Mouse (Mus musculus): ENCODE results near the gene Elmo1. TPM values are rescaled to one million over a fixed set of nuclear protein-coding genes. Genes with fewer than 3 reads are reported as not detected.

Gene Elmo1
- total RNA-seq (2012; rRNA removed) (5.2 and 6.1 TPM in 2 replicates), polyA plus RNA-seq (2012; ENCODE audit: insufficient read depth in 1 of 2, insufficient read length in 2 of 2, low read depth in 1 of 2, low replicate concordance in 2 of 2, missing spikeins in 1 of 2) (1 to 10 TPM in 1 of 2 experiments, not detected in 1; 7.6 TPM)

- Histone ChIP-seq H3K27me3 (ENCODE audit: control insufficient read depth in 1 of 2, insufficient read depth in 2 of 2, low read length in 2 of 2) (no peaks in the 10 kb centered on the region), H3K79me2 (ENCODE audit: control insufficient read depth, insufficient read depth, low read length, poor library complexity) (no peaks in the 10 kb centered on the region), H3K4me1 (ENCODE audit: control insufficient read depth in 1 of 2, insufficient read depth in 2 of 2, low read length in 2 of 2) (no peaks in the 10 kb centered on the region), H3K9me3 (replicated peaks; ENCODE audit: insufficient read depth, low read length) (no peaks in the 10 kb centered on the region), H3K27ac (ENCODE audit: control insufficient read depth, low read depth, low read length) (no peak within 1 kb of the TSS), H3K9ac (ENCODE audit: control insufficient read depth, low read depth, low read length, poor library complexity, severe bottlenecking) (no peak within 1 kb of the TSS), H3K36me3 (ENCODE audit: control insufficient read depth in 1 of 2, insufficient read depth in 2 of 2, low read length in 2 of 2) (no peaks in the 10 kb centered on the region), H3K4me3 (ENCODE audit: control insufficient read depth in 1 of 2, insufficient read depth in 1 of 2, low read depth in 2 of 2, low read length in 2 of 2) (no peak within 1 kb of the TSS)
- TF ChIP-seq RCOR1 (IDR thresholded peaks at IDR 0.05; ENCODE audit: low read depth, low read length), result no peak
- no peak for TF ChIP-seq NRF1 (IDR thresholded peaks at IDR 0.05; ENCODE audit: insufficient read depth, low read depth, low read length, poor library complexity, severe bottlenecking)
- no peak for TF ChIP-seq USF1 (IDR thresholded peaks at IDR 0.05; ENCODE audit: low read depth, low read length)
- no peak for TF ChIP-seq MEF2A (IDR thresholded peaks at IDR 0.05; ENCODE audit: extremely low read depth, insufficient replicate concordance, low read depth, low read length, poor library complexity, severe bottlenecking)
- TF ChIP-seq ELF1 (IDR thresholded peaks at IDR 0.05; ENCODE audit: low read depth, low read length), result no peak
- TF ChIP-seq MAX (IDR thresholded peaks at IDR 0.05; ENCODE audit: low read length), result no peak
- no peak for TF ChIP-seq USF2 (IDR thresholded peaks at IDR 0.05; ENCODE audit: borderline replicate concordance in 1 of 2, insufficient read depth in 1 of 2, low read depth in 1 of 2, low read length in 2 of 2)
- TF ChIP-seq HCFC1 (IDR thresholded peaks at IDR 0.05; ENCODE audit: low read depth, low read length), result no peak
- no peak for TF ChIP-seq TCF12 (IDR thresholded peaks at IDR 0.05; ENCODE audit: low read depth, low read length)
- no peak for TF ChIP-seq RAD21 (IDR thresholded peaks at IDR 0.05; ENCODE audit: low read depth, low read length)
- TF ChIP-seq ZKSCAN1 (IDR thresholded peaks at IDR 0.05; ENCODE audit: low read depth, low read length), result no peak
- TF ChIP-seq UBTF (IDR thresholded peaks at IDR 0.05; ENCODE audit: borderline replicate concordance, insufficient read depth, low read depth, low read length), result no peak
- no peak for TF ChIP-seq MYB (IDR thresholded peaks at IDR 0.05; ENCODE audit: low read depth, low read length)
- TF ChIP-seq NELFE (IDR thresholded peaks at IDR 0.05; ENCODE audit: low read depth, low read length), result no peak
- no peak for TF ChIP-seq POLR2A (IDR thresholded peaks at IDR 0.05; ENCODE audit: control insufficient read depth in 1 of 2, insufficient read depth in 1 of 2, low read depth in 1 of 2, low read length in 2 of 2, poor library complexity in 1 of 2)
- no peak for TF ChIP-seq EP300 (IDR thresholded peaks at IDR 0.05; ENCODE audit: low read depth in 1 of 2, low read length in 2 of 2)
- no peak for DNase-seq (ENCODE audit: low read depth, low spot score)
Observed at GRCm38 (mm10) chr13:20090133-20090710, at the start of gene Elmo1. Elmo1 (plus strand) TSS chr13:20090596.

DNA sequence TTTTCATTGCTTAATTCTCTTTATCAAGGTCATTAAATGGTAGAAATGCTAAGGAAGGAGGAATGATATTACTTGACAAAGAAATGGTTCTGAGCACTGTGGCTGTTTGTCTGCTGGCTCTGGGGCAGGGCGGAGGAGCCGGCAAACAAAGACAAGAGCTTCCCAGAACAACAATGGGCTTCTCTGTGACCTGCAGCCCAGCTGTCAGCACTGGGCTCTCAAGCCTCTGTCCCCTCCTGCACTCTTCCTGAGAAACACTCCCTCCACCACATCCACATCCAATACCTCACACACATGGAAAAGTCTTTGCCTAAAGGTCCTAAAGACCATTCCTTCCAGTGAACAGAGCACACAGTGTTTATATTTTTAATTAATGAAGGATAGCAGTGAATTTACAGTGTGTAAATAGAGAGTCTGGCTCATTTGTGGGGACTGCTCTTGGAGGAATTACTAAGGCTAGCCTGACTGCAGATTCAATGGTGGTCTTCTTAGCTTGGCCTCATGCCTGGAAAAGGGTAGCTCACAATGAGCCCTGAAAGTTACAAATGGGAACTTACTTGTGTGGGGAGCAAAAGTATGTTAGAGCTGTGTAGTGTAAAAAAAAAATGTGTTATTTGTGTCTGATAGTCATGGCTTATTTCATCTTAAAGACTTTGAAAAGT lies 49.1 kb upstream of the Elmo1 start:
- Histone ChIP-seq H3K79me2 (ENCODE audit: control insufficient read depth, insufficient read depth, low read length, poor library complexity) (no peaks in the 10 kb centered on the region), H3K27ac (ENCODE audit: control insufficient read depth, low read depth, low read length) (no peak overlapping the region), H3K4me3 (ENCODE audit: control insufficient read depth in 1 of 2, insufficient read depth in 1 of 2, low read depth in 2 of 2, low read length in 2 of 2) (no peak overlapping the region), H3K36me3 (ENCODE audit: control insufficient read depth in 1 of 2, insufficient read depth in 2 of 2, low read length in 2 of 2) (no peaks in the 10 kb centered on the region), H3K4me1 (ENCODE audit: control insufficient read depth in 1 of 2, insufficient read depth in 2 of 2, low read length in 2 of 2) (no peaks in the 10 kb centered on the region), H3K9me3 (replicated peaks; ENCODE audit: insufficient read depth, low read length) (no peaks in the 10 kb centered on the region), H3K9ac (ENCODE audit: control insufficient read depth, low read depth, low read length, poor library complexity, severe bottlenecking) (no peak overlapping the region), H3K27me3 (ENCODE audit: control insufficient read depth in 1 of 2, insufficient read depth in 2 of 2, low read length in 2 of 2) (no peaks in the 10 kb centered on the region)
- no peak for DNase-seq (ENCODE audit: low read depth, low spot score)
- TF ChIP-seq EP300 (IDR thresholded peaks at IDR 0.05; ENCODE audit: low read depth in 1 of 2, low read length in 2 of 2), result no peak
- TF ChIP-seq ZKSCAN1 (IDR thresholded peaks at IDR 0.05; ENCODE audit: low read depth, low read length), result no peak
- no peak for TF ChIP-seq ELF1 (IDR thresholded peaks at IDR 0.05; ENCODE audit: low read depth, low read length)
- no peak for TF ChIP-seq ZNF384 (IDR thresholded peaks at IDR 0.05; ENCODE audit: low read depth, low read length)
- no peak for TF ChIP-seq UBTF (IDR thresholded peaks at IDR 0.05; ENCODE audit: borderline replicate concordance, insufficient read depth, low read depth, low read length)
- TF ChIP-seq MAFK (IDR thresholded peaks at IDR 0.05; ENCODE audit: borderline replicate concordance, low read depth, low read length), result no peak
- no peak for TF ChIP-seq E2F4 (IDR thresholded peaks at IDR 0.05; ENCODE audit: borderline replicate concordance, low read depth, low read length)
- TF ChIP-seq MEF2A (IDR thresholded peaks at IDR 0.05; ENCODE audit: extremely low read depth, insufficient replicate concordance, low read depth, low read length, poor library complexity, severe bottlenecking), result no peak
- no peak for TF ChIP-seq CHD2 (IDR thresholded peaks at IDR 0.05; ENCODE audit: low read length)
- TF ChIP-seq HCFC1 (IDR thresholded peaks at IDR 0.05; ENCODE audit: low read depth, low read length), result no peak
- no peak for TF ChIP-seq RAD21 (IDR thresholded peaks at IDR 0.05; ENCODE audit: low read depth, low read length)
- TF ChIP-seq ZC3H11A (IDR thresholded peaks at IDR 0.05; ENCODE audit: low read depth, low read length), result no peak
